Mouse (Mus musculus) liver, adult 2 months (tissue): Measurements from ENCODE around the gene Igfals. TPM values are rescaled to one million over a fixed set of nuclear protein-coding genes. Genes with fewer than 3 reads are reported as not detected.

Experiments
- DNase-seq: peaks from one replicate; pipeline ENCODE4 v3.0.0-alpha.2; 2011; ENCODE audit warnings: low read depth, low spot score; ENCODE audit errors: extremely low read depth
- H3K27ac ChIP-seq: fragments of 200-500 bp; replicated peaks from 2 replicates; pipeline ENCODE4 v1.5.1; 2012; ENCODE audit warnings: low read depth, mild to moderate bottlenecking, control low read depth, inconsistent platforms, low read length; ENCODE audit not compliant: insufficient read depth
- H3K27me3 ChIP-seq: fragments of 200-500 bp; 2 replicates; pipeline ENCODE4 v1.6.1; 2012; ENCODE audit warnings: mild to moderate bottlenecking, moderate library complexity, low read length, inconsistent platforms; ENCODE audit not compliant: control insufficient read depth, insufficient read depth
- H3K36me3 ChIP-seq: fragments of 200-500 bp; 2 replicates; pipeline ENCODE4 v1.6.1; 2012; ENCODE audit warnings: low read length, inconsistent platforms; ENCODE audit not compliant: control insufficient read depth, insufficient read depth
- H3K4me1 ChIP-seq: fragments of 200-500 bp; 2 replicates; pipeline ENCODE4 v1.6.1; 2011; ENCODE audit warnings: low read length; ENCODE audit not compliant: control insufficient read depth, insufficient read depth
- H3K4me3 ChIP-seq: fragments of 200-500 bp; 2 replicates; pipeline ENCODE4 v1.5.1; 2011; ENCODE audit warnings: low read depth, mild to moderate bottlenecking, control low read depth, low read length, moderate library complexity; ENCODE audit not compliant: insufficient read depth
- H3K79me2 ChIP-seq: fragments of 200-500 bp; 2 replicates; pipeline ENCODE4 v1.6.1; 2012; ENCODE audit warnings: inconsistent platforms, mild to moderate bottlenecking, low read length, moderate library complexity; ENCODE audit not compliant: control insufficient read depth, insufficient read depth
- H3K9ac ChIP-seq: fragments of 200-500 bp; 2 replicates; pipeline ENCODE4 v1.6.1; 2012; ENCODE audit warnings: low read depth, mild to moderate bottlenecking, control low read depth, inconsistent platforms, low read length
- CTCF ChIP-seq: fragments of 200-500 bp; IDR thresholded peaks from 2 replicates; pipeline ENCODE4 v1.5.1; 2011; ENCODE audit warnings: low read depth, low read length, control low read depth
- POLR2A ChIP-seq: fragments of 200-500 bp; IDR thresholded peaks from 2 replicates; pipeline ENCODE4 v1.6.1; 2011; ENCODE audit warnings: low read length, control low read depth; ENCODE audit not compliant: insufficient read depth; ENCODE audit errors: extremely low read depth
- WGBS: fragments of 180-500 bp; shearing (Covaris S2); methylation state at CpG from one replicate; pipeline ENCODE4 v1.1.7; 2018; 5-methylcytosine and 5-hydroxymethylcytosine counted together
- polyA plus RNA-seq: library from polyadenylated mRNA; depleted of rRNA; stranded (reverse); fragments of >200 nt; gene quantifications from 2 replicates; pipeline ENCODE4 v1.2.3, GENCODE M21; 2012
- total RNA-seq: library from RNA; depleted of rRNA; stranded (reverse); fragments of >200 nt; gene quantifications from 2 replicates; pipeline ENCODE4 v1.2.3, GENCODE M21; 2014

The Igfals gene
- total and polyA plus RNA-seq, 2 experiments: 112 to 369 TPM

DNA sequence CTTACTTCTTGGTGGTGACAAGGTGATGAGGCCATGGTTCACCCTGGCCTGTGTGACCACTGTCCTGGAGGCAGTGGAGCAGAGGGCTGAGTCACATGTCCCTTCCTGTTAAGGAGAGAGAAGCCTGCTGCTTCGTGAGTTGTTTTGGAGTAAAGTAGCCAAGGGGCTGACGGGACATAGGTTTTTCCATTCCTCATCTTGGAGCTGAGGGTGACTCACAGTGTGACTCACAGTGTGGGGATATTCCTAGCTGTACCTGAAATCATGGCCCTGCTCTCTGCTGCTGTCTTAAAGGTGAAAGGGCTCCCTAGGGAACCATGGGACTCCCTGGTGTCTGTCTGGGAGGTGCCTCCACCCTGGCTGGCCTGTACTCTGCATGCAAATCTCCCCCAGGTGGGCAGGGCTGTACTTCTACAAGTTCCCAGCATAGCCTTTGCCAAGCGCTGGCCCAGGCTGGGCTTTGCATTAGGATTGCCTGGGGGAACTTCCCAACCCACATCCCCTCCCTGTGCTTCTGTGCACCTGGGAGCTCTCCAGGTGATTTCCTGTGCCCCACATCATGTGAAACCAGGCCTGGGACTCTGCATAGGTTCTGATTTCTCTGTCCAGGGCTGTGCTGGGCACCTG, 9.8 kb upstream of the Igfals start:
- peak overlapping the region; percentile 2 for H3K27ac ChIP-seq
- peaks cover 46% of the 10 kb centered on the region for H3K36me3 ChIP-seq
- 0 out of 2 replicates have a peak overlapping the region, but pooled peaks have one; percentile 31 for H3K9ac ChIP-seq
- WGBS: 57% methylated on average over 3 of the region's 3 CpGs
- no peak for TF ChIP-seq POLR2A
- TF ChIP-seq CTCF: no peak
- peaks cover 14% of the 10 kb centered on the region; the same call in 1 of the 2 replicates for H3K79me2 ChIP-seq
- no peak overlapping the region for H3K4me3 ChIP-seq
- H3K27me3 ChIP-seq: no peaks in the 10 kb centered on the region
- peaks cover 30% of the 10 kb centered on the region for H3K4me1 ChIP-seq
- DNase-seq: no peak

- Histone ChIP-seq H3K4me3 (no peak overlapping the region), H3K36me3 (peaks cover 52% of the 10 kb centered on the region), H3K4me1 (peaks cover 30% of the 10 kb centered on the region), H3K9ac (no peak overlapping the region), H3K27me3 (no peaks in the 10 kb centered on the region), H3K27ac (0 out of 2 replicates have a peak overlapping the region, but pooled peaks have one; percentile 0), H3K79me2 (peaks cover 8% of the 10 kb centered on the region; the same call in 1 of the 2 replicates)
- TF ChIP-seq POLR2A: no peak
- TF ChIP-seq CTCF: no peak
- WGBS: 65% methylated on average over 13 of the region's 13 CpGs
- no peak for DNase-seq
Measured at GRCm38 (mm10) chr17:24856589-24856988, 9.2 kb upstream of the Igfals start.

DNA sequence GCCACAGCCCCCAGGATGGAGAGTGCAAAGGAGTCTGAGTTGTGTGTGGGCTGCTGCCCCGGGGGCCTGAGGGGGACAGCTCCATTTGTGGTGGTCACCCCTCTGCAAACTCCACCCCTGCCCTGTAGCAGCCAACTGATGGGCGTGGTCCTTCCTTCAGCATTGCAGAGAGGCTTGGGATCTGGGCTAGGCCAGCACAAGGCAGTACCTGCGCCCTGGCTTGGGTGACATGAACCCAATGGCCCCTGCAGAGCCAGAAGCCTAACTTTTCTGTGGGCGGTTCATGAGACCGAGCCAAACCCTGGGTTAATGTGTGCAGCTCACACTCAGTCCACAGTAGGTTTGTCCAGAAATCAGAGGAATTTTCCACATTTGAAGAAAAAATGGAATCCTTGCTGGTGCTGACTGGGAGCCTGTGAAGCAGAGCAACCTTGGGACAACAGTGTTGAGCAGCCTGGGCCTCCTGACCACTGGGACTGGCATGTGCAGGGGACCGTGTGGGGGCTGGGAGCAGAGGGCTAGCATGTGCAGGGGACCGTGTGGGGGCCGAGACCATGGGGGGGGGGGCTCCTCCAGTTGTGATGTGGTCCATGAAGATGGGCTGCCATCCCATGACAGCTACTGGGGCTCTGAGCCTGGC, 7.8 kb upstream of the Igfals start:
- Histone ChIP-seq H3K36me3 (peaks cover 62% of the 10 kb centered on the region), H3K79me2 (peaks cover 5% of the 10 kb centered on the region; the same call in 1 of the 2 replicates), H3K4me3 (peak overlapping the region; percentile 15; the same call in 1 of the 2 replicates), H3K9ac (peak overlapping the region; percentile 54), H3K27ac (peak overlapping the region; percentile 46), H3K27me3 (no peaks in the 10 kb centered on the region), H3K4me1 (peaks cover 30% of the 10 kb centered on the region)
- DNase-seq: peak; percentile 90
- WGBS: 30% methylated on average over 8 of the region's 8 CpGs
- no peak for TF ChIP-seq POLR2A
- no peak for TF ChIP-seq CTCF

DNA sequence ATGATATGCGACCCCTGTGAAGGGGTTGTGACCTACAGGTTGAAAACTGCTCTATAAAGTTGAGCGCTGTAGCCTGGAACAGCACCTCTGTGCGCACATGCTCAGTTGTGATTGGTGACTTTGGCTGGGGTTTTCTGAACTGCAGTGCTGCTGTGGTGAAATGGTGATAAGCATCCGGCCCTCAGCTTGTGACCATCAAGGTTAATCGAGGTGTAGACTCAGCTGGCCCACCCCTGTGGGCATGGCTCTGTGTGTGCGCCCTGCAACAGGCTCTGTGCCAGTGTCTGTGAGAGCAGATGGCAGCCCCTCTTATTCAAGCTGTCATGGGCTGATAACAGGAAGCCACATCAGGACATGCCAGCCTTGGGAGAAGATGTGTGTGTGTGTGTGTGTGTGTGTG, 6.8 kb upstream of the Igfals start:
- Histone ChIP-seq H3K9ac (peak overlapping the region; percentile 21; the same call in 1 of the 2 replicates), H3K79me2 (no peaks in the 10 kb centered on the region; the same call in 1 of the 2 replicates), H3K4me1 (peaks cover 27% of the 10 kb centered on the region), H3K27ac (peak overlapping the region; percentile 27; the same call in 1 of the 2 replicates), H3K27me3 (no peaks in the 10 kb centered on the region), H3K4me3 (no peak overlapping the region), H3K36me3 (peaks cover 62% of the 10 kb centered on the region)
- WGBS: 41% methylated on average over 6 of the region's 6 CpGs
- TF ChIP-seq CTCF (no peak), POLR2A (no peak)
- DNase-seq: no peak

DNA sequence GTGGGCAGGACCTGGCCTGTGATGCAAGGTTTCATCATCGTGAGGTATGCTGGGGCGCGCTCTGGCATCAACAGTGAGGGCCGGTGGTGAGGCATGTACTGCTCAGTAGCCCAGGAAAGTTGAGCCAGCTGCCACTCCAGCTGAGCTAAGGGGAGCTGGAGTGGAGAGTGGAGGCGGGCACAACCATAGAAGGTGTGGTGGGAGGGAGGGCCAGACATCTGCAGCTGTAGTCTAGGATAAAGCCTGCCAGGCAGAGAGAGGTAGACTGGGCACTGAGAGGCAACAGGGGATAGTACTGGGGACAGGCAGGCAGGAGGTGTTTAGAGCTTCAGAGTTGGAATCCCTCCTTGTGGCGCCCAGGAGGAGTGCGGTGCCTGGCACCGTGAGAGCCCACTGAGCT, 5.7 kb upstream of the Igfals start:
- Histone ChIP-seq H3K36me3 (peaks cover 65% of the 10 kb centered on the region), H3K4me1 (peaks cover 27% of the 10 kb centered on the region), H3K4me3 (no peak overlapping the region), H3K79me2 (no peaks in the 10 kb centered on the region; the same call in 1 of the 2 replicates), H3K27ac (0 out of 2 replicates have a peak overlapping the region, but pooled peaks have one; percentile 5), H3K27me3 (no peaks in the 10 kb centered on the region), H3K9ac (no peak overlapping the region)
- TF ChIP-seq CTCF: no peak
- no peak for TF ChIP-seq POLR2A
- WGBS: 59% methylated on average over 8 of the region's 8 CpGs
- DNase-seq: no peak

DNA sequence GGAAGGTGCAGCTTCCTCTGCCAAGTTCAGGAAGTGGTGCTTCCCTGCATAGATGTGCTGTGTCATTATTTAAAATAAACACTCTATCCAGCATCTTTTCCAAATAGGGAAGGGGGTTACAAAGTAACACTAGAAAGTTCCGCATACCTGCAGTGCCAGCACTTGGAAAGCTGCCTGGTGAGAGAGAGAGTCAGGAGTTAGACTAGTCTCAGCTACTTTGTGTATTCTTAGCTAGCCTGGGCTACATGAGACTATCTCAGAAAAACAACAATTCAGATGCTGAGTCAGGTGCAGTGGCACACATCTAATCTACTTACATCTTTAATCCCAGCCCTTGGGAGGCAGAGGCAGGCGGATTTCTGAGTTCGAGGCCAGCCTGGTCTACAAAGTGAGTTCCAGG, 4.0 kb upstream of the Igfals start:
- peaks cover 16% of the 10 kb centered on the region for H3K4me1 ChIP-seq
- peaks cover 60% of the 10 kb centered on the region for H3K36me3 ChIP-seq
- DNase-seq: no peak
- H3K79me2 ChIP-seq: no peaks in the 10 kb centered on the region
- 79% methylated on average over 3 of the region's 3 CpGs for WGBS
- H3K4me3 ChIP-seq: no peak overlapping the region
- no peaks in the 10 kb centered on the region for H3K27me3 ChIP-seq
- TF ChIP-seq CTCF: no peak
- no peak overlapping the region for H3K27ac ChIP-seq
- no peak overlapping the region for H3K9ac ChIP-seq
